Mouse (Mus musculus) ES-Bruce4 (cell line): Measurements from ENCODE around the gene Cacna1a.

Experiments used
- CTCF ChIP-seq: IDR thresholded peaks from one replicate; pipeline ENCODE4 v1.8.1; 2011; ENCODE audit warnings: low read depth, low read length
- EP300 ChIP-seq: IDR thresholded peaks from 2 replicates; pipeline ENCODE4 v1.6.1; 2011; ENCODE audit warnings: low read depth, low read length; ENCODE audit not compliant: insufficient read depth

GRCm38 (mm10) chr8:84349526-84349925 lies 38.7 kb upstream of the Cacna1a start:
- TF ChIP-seq CTCF (no peak), EP300 (no peak)
